Mouse (Mus musculus): ENCODE measurements around the gene Adamtsl5.

- no peak for TF ChIP-seq CTCF (IDR thresholded peaks at IDR 0.05; ENCODE audit: low read depth)
- no peak for TF ChIP-seq EP300 (optimal IDR thresholded peaks at IDR 0.05)
These were observed 46.2 kb downstream of the Adamtsl5 start for GRCm38 (mm10) chr10:80302082-80302355.
